Mouse (Mus musculus): ENCODE measurements around the gene Commd7.

Commd7 gene

GRCm38 (mm10) chr2:153586515-153587174, 45.9 kb downstream of the Commd7 start:
- peak; percentile 87 for DNase-seq (ENCODE audit: low read depth, low spot score)

- no peak for DNase-seq (ENCODE audit: low read depth, low spot score)
Observed at GRCm38 (mm10) chr2:153585981-153586380, 46.6 kb downstream of the Commd7 start.

GRCm38 (mm10) chr2:153584396-153584795, 48.2 kb downstream of the Commd7 start:
- DNase-seq (ENCODE audit: low read depth, low spot score) = no peak

GRCm38 (mm10) chr2:153583641-153584049, 48.9 kb downstream of the Commd7 start:
- DNase-seq (ENCODE audit: low read depth, low spot score) = no peak

- no peak for DNase-seq (ENCODE audit: low read depth, low spot score)
Observed at GRCm38 (mm10) chr2:153582876-153583585, 49.5 kb downstream of the Commd7 start.

GRCm38 (mm10) chr2:153581416-153581815, 51.2 kb downstream of the Commd7 start:
- no peak for DNase-seq (ENCODE audit: low read depth, low spot score)

- no peak for DNase-seq (ENCODE audit: low read depth, low spot score)
Observed at GRCm38 (mm10) chr2:153580458-153580985, 52.1 kb downstream of the Commd7 start.

GRCm38 (mm10) chr2:153580042-153580441, 52.5 kb downstream of the Commd7 start:
- DNase-seq (ENCODE audit: low read depth, low spot score) = no peak

GRCm38 (mm10) chr2:153577122-153577521, 55.5 kb downstream of the Commd7 start:
- DNase-seq (ENCODE audit: low read depth, low spot score) = no peak

- DNase-seq (ENCODE audit: low read depth, low spot score) = no peak
Observed at GRCm38 (mm10) chr2:153576150-153576549, 56.4 kb downstream of the Commd7 start.

- no peak for DNase-seq (ENCODE audit: low read depth, low spot score)
Observed at GRCm38 (mm10) chr2:153575554-153575953, 57.0 kb downstream of the Commd7 start.

GRCm38 (mm10) chr2:153573101-153573500, 59.5 kb downstream of the Commd7 start:
- DNase-seq (ENCODE audit: low read depth, low spot score) = no peak

GRCm38 (mm10) chr2:153568541-153568940, 64.0 kb downstream of the Commd7 start:
- DNase-seq (ENCODE audit: low read depth, low spot score) = no peak

- DNase-seq (ENCODE audit: low read depth, low spot score) = no peak
Observed at GRCm38 (mm10) chr2:153568013-153568412, 64.6 kb downstream of the Commd7 start.

Data from CD4-positive, CD25-positive, alpha-beta regulatory T cell, adult 2 months (primary cell).